Mouse (Mus musculus) thymus, postnatal 36 days (tissue): Measurements from ENCODE around the gene Bex3.

Source experiments
- DNase-seq, 2 experiments: peaks; one replicate each; pipeline ENCODE4 v3.0.0; 2022; ENCODE audit warnings: mixed read lengths in 2 of 2

Gene Bex3

GRCm38 (mm10) chrX:136313792-136314564 is 43.9 kb downstream of the Bex3 start:
- no peak for DNase-seq

GRCm38 (mm10) chrX:136319953-136320352 is 49.9 kb downstream of the Bex3 start:
- DNase-seq, result no peak
